In genomic region chr2:43248671-43249070, GRCm38 (mm10) we compare ENCODE assay signal across 14 mouse cellular contexts.
"Had no signal": no experiment of that assay in that cellular context is flagged by ENCODE, and none has a peak within 500 bp of the region (broad histone marks: within the 10 kb centered on the region; RNA-seq: fewer than 3 reads in every experiment).

No protein-coding gene starts in this region.

- H3K9ac ChIP-seq: limb, embryonic 12.5 days; limb, embryonic 15.5 days; liver, embryonic 14.5 days; liver, postnatal 0 days; lung, embryonic 14.5 days; midbrain, embryonic 12.5 days; midbrain, embryonic 15.5 days had no signal

- H3K4me2 ChIP-seq: limb, embryonic 12.5 days; limb, embryonic 15.5 days; liver, embryonic 11.5 days; lung, embryonic 14.5 days; midbrain, embryonic 12.5 days; midbrain, embryonic 15.5 days had no signal

- H3K4me1 ChIP-seq: limb, embryonic 12.5 days; limb, embryonic 15.5 days; midbrain, embryonic 12.5 days; midbrain, embryonic 15.5 days had no signal

- H3K9me3 ChIP-seq: limb, embryonic 12.5 days; limb, embryonic 15.5 days; midbrain, embryonic 12.5 days; midbrain, embryonic 15.5 days had no signal

- ATAC-seq: liver, postnatal 0 days; lung, postnatal 0 days; midbrain, embryonic 15.5 days had no signal

- H3K27ac ChIP-seq: kidney, postnatal 0 days; limb, embryonic 12.5 days; limb, embryonic 15.5 days; liver, embryonic 14.5 days; macrophage; midbrain, embryonic 12.5 days; midbrain, embryonic 15.5 days had no signal

- H3K36me3 ChIP-seq: limb, embryonic 12.5 days; limb, embryonic 15.5 days; midbrain, embryonic 12.5 days; midbrain, embryonic 15.5 days had no signal

- H3K27me3 ChIP-seq: limb, embryonic 12.5 days; limb, embryonic 15.5 days; midbrain, embryonic 12.5 days; midbrain, embryonic 15.5 days had no signal

- H3K4me3 ChIP-seq: limb, embryonic 12.5 days; limb, embryonic 15.5 days; midbrain, embryonic 12.5 days; midbrain, embryonic 15.5 days had no signal

- DNase-seq: kidney, postnatal 25 days; left cerebral cortex, postnatal 4 days; liver, postnatal 0 days; lung, embryonic 14.5 days; thymus, adult 18-20 months had no signal
